Mouse (Mus musculus) c-Kit-positive CD71-positive TER-119-positive erythroid progenitor cells, embryonic 14.5 days (primary cell): ENCODE measurements around the gene Rpl35.

Experiments
- DNase-seq: peaks from one replicate; pipeline ENCODE4 v3.0.0-alpha.2; 2013; ENCODE audit warnings: low spot score

The Rpl35 gene

DNA sequence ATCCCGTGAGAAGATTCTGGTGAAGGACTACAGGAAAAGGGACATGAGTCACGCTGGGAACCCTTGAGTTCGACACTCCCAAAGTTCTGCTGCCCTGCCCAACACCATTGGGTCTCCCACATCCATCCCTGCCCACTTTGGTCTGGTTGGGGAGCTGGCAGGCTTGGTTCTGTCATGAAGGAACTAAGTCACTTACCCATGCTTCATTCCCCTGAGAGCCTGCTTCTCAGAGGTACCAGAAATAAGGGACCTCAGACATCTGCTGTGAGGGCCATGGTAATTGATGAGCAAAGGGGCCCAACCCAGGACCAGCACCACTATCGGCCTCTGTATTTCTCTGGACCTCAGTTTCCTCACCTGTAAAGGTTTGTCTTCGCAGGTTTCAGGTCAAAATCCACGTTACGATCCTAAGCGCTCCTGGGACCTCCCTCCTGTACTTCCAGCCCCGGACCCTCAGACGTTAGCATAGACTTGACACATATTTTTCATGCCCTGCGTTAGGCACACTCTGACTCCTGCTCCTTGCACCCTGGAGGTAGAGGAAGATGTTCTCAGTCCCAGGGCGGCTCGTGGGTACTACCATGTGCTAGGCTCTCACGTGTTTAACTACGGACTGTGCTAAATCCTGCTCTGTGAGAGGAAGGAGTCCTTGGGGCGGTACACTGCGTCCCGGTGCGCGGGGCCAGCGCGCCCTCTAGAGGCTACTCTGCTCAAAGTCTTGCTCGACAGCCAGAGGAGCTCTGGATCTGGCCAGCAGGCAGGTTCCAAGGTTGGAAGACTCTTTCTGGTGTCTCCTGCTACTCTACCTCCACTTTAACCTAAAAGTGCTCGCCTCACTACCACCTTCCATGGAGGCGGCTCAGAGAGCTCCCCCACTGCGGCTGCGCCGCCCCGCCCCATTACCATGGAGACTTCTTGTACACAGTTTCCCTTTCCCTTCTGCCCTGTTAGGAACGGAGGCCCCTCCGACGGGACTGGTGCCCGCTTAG is 7.7 kb downstream of the Rpl35 start, which contains the start of gene Wdr38:
TSS of gene Wdr38 (plus strand) at position 91 of the 989 bp plus-strand sequence.
- DNase-seq, result peak; percentile 83

GRCm38 (mm10) chr2:38992452-38992851 is 13.0 kb downstream of the Rpl35 start:
- no peak for DNase-seq

DNA sequence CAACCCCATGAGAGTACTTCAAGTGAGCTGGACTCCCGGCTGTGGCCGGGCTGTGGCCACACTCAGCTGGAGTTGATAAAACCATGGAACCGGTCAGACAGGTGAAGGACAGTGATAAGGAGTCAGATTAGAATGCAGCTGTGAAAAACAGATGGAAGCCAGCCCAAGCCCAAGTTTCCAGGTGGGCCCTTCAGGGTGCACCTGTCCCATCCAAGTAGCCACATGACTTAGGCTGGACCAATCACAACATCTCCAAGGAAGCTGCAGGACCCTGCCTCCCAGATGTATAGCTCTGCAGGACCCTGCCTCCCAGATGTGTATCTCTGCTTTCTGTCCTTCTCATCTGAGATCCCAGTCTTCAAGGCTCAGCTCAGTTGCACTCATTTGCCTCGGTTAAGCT is 13.4 kb downstream of the Rpl35 start:
- no peak for DNase-seq

- no peak for DNase-seq
Measured at GRCm38 (mm10) chr2:38988929-38989328, 16.5 kb downstream of the Rpl35 start.

GRCm38 (mm10) chr2:38987803-38988510 is 17.5 kb downstream of the Rpl35 start:
- no peak for DNase-seq

- DNase-seq, result no peak
Measured at GRCm38 (mm10) chr2:38987371-38987770, 18.1 kb downstream of the Rpl35 start.

- DNase-seq, result no peak
Measured at GRCm38 (mm10) chr2:38986580-38986979, 18.8 kb downstream of the Rpl35 start.

DNA sequence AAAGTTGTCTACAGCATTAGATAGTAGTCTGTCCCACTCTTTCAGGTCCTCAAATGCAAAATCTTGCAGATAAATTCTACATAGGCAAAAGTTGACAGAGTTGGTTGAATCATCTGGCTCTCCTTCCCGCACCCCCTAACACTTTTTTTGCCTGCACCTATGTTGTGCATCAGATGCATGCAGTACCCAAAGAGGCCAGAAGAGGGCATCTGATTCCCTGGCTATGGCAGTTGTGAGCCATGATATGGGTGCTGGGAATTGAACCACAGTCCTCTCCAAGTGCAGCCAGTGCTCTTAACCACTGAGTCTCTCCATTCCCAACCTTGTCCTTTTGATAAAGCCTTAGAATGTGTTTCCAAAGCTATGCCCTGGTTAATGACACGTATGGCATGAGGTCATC is 22.0 kb downstream of the Rpl35 start:
- DNase-seq, result no peak

GRCm38 (mm10) chr2:38977837-38978236 is 27.6 kb downstream of the Rpl35 start:
- DNase-seq, result no peak

GRCm38 (mm10) chr2:38975941-38976805 is 29.3 kb downstream of the Rpl35 start:
- no peak for DNase-seq

GRCm38 (mm10) chr2:38975181-38975580 is 30.2 kb downstream of the Rpl35 start:
- no peak for DNase-seq

DNA sequence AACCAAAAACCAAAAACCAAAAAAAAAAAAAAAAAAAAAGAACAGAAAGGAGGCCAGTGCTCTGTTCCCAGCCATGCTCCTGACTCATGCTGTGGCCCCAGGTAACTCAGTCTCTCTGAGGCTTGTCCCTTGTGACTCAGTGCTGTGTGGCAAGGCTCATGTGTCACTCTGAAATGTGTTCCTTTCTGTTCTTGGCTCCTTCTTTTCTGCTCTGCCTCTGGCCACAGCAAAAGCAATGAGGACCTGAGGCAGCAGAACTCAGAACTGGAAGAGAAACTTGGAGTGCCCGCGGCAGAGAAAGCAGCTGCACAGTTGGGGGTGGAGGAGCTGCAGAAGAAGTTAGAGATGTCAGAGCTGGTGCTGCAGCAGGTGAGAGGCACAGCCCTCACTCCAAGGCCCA is 31.3 kb downstream of the Rpl35 start:
- no peak for DNase-seq

DNA sequence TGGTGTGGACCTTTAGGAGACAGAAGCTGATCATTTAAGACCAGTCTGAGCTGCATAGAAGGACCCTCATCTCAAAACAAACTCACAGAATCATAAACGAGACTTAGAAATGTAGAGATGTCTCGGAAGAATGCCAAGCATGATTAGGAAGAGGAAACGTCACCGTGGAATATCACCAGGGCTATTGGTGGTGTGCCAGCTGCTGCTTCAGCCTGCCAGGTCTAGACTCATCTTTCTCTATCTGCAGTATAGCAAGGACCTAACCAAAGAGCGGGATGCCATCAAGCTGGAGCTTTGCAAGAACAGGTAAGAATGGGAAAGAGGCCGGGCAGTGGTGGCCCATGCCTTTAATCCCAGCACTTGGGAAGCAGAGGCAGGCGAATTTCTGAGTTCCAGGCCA is 31.7 kb downstream of the Rpl35 start:
- no peak for DNase-seq

DNA sequence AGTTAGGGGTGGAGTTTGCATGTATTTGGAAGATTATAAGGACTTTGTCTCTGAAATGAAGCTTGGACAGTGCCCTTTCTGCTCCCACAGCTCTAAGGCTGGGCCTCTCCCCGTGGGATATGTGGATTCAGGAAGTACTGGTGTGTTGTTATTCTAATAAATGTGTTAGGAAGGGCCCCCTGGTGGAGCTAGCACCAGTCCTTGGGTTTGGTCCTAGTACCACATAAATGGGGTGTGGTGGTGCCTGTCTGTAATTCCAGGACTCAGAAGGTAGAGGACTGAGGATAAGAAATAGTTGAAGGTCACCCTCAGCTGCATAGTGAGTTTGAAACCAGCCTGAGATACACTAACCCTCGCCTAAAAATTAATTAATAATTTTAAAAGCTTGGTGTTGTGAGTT is 32.2 kb downstream of the Rpl35 start:
- no peak for DNase-seq

DNA sequence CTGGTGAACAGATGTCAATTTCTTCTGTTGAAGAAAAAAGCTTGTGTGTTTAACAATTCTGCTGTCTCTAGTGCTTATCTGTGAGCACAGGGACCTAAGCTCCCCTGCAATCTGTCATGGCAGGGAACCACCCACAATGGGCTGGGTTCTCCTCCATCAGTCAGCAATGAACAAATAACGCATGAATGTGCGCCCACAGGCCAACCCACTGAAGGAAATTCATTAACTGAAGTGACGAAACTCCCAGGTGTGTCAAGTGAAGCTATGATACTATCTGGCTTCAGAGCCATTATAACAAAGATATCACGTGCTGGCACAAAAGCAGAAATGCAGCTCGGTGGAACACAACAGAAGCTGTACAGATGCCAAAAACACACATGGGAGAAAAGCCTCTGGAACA is 35.4 kb downstream of the Rpl35 start:
- peak; percentile 75 for DNase-seq

- DNase-seq, result no peak
Measured at GRCm38 (mm10) chr2:38969650-38970049, 35.8 kb downstream of the Rpl35 start.

GRCm38 (mm10) chr2:38964198-38964597 is 41.2 kb downstream of the Rpl35 start:
- DNase-seq, result no peak

GRCm38 (mm10) chr2:38957671-38958223 is 47.7 kb downstream of the Rpl35 start:
- DNase-seq, result no peak

- DNase-seq, result no peak
Measured at GRCm38 (mm10) chr2:38956062-38956461, 49.4 kb downstream of the Rpl35 start.

DNA sequence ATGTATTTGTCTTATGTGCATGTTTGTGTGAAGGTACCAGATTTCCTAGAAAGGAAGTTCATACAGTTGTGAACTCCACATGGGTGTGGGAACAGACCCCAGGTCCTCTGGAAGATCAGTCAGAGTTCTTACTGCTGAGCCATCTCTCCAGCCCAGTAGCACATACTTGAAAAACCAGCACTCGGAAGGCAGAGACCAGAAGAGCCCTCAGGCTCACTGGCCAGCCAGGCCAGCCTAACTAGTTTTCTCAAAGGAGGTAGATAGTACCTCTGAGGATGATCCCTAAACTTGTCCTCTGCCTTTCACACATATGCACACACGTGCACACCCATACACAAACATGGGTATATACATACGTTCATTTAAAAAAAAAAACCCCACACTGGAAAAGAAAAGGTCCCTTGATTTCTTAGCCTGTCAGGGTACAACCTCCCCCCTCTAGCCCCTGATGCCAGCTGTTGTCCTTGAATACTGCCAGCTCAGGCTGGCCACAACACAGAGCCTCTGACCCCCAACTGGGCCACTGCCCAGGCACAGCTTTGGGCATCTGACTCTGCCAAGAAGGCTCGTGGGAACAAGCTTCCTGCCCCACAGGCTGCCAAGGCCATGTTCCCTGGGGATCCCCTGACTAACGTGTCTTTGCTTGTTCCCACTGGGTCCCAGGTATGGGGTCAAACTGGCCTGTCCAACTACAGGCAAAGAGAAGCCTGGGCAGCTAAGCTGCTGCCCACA is 52.1 kb downstream of the Rpl35 start:
- DNase-seq, result no peak
